Mouse (Mus musculus) forebrain, embryonic 11.5 days (tissue): Measurements from ENCODE around the gene Tstd1. TPM values are rescaled to one million over a fixed set of nuclear protein-coding genes. Genes with fewer than 3 reads are reported as not detected.

ENCODE experiments used
- ATAC-seq: fragments of 200-750 bp; cut with Nextera tagmentation; replicated peaks from 2 replicates; pipeline ENCODE4 v1.8.0; 2017; ENCODE audit warnings: moderate TSS enrichment; ENCODE audit not compliant: low FRiP score
- DNase-seq: peaks from one replicate; pipeline ENCODE4 v3.0.0-alpha.2; 2017; ENCODE audit warnings: low spot score
- H3K27ac ChIP-seq: fragments of 300-500 bp; sonication (generic); 2 replicates; pipeline ENCODE4 v1.5.1; 2014; ENCODE audit warnings: low read depth, low read length
- H3K27me3 ChIP-seq: fragments of 300-500 bp; sonication (generic); 2 replicates; pipeline ENCODE4 v1.6.1; 2014; ENCODE audit warnings: mild to moderate bottlenecking, low read length, mixed read lengths; ENCODE audit not compliant: control insufficient read depth, insufficient read depth
- H3K36me3 ChIP-seq: fragments of 300-500 bp; sonication (generic); 2 replicates; pipeline ENCODE4 v1.6.1; 2014; ENCODE audit warnings: mild to moderate bottlenecking, low read length, moderate library complexity, mixed read lengths; ENCODE audit not compliant: control insufficient read depth, insufficient read depth
- H3K4me1 ChIP-seq: fragments of 300-500 bp; sonication (generic); replicated peaks from 2 replicates; pipeline ENCODE4 v1.6.1; 2014; ENCODE audit warnings: low read length, mixed read lengths; ENCODE audit not compliant: control insufficient read depth, insufficient read depth
- H3K4me2 ChIP-seq: fragments of 300-500 bp; sonication (generic); 2 replicates; pipeline ENCODE4 v1.6.1; 2014; ENCODE audit warnings: low read depth, mild to moderate bottlenecking, low read length, moderate library complexity, mixed read lengths; ENCODE audit not compliant: severe bottlenecking
- H3K4me3 ChIP-seq: fragments of 300-500 bp; sonication (generic); 2 replicates; pipeline ENCODE4 v1.5.1; 2014; ENCODE audit warnings: low read depth, low read length
- H3K9ac ChIP-seq: fragments of 300-500 bp; sonication (generic); 2 replicates; pipeline ENCODE4 v1.6.1; 2014; ENCODE audit warnings: low read length
- H3K9me3 ChIP-seq: fragments of 300-500 bp; sonication (generic); 2 replicates; pipeline ENCODE4 v1.6.1; 2016; ENCODE audit warnings: low read length, mixed read lengths; ENCODE audit not compliant: control insufficient read depth
- WGBS: fragments of 180-500 bp; shearing (Covaris S2); extraction: QIAGEN DNeasy Blood & Tissue Kit; methylation state at CpG from one replicate; pipeline ENCODE4 v1.1.7; 2014; 5-methylcytosine and 5-hydroxymethylcytosine counted together
- polyA plus RNA-seq: library from polyadenylated mRNA; unstranded; fragments of >200 nt; fragmentation: Nextera tagmentation; extraction: Ambion mirVana; gene quantifications from 2 replicates; pipeline ENCODE4 v1.2.1, GENCODE M21; 2014

The Tstd1 gene
- polyA plus RNA-seq, 1 experiment from 2014 or later, result 4.1 TPM

DNA sequence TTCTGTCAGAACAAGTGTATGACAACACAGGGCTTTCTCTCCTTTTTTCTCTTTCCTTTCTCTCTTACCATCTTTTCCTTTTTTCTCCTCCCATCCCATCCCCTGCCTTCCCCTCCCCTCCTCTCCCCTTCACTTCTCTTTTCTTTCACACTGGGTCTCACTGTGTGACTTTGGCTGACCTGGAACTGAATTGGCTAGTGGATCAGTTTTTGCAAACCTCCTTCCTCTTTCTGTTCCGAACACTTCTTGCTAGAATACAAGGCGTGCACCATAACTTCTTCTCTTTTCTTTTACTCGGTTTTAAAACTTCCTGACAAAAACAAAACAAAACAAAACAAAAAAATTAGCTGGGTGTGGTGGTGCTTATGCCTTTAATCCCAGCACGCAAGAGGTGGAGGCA is 47.9 kb downstream of the Tstd1 start:
- no peaks in the 10 kb centered on the region for H3K36me3 ChIP-seq
- H3K27me3 ChIP-seq, result no peaks in the 10 kb centered on the region
- DNase-seq (no peak), ATAC-seq (no peak)
- no peak overlapping the region for H3K27ac ChIP-seq
- H3K9ac ChIP-seq, result no peak overlapping the region
- no peaks in the 10 kb centered on the region for H3K9me3 ChIP-seq
- H3K4me2 ChIP-seq, result no peak overlapping the region
- no peaks in the 10 kb centered on the region for H3K4me1 ChIP-seq
- 91% methylated on average over 4 of the region's 4 CpGs for WGBS
- no peak overlapping the region for H3K4me3 ChIP-seq

DNA sequence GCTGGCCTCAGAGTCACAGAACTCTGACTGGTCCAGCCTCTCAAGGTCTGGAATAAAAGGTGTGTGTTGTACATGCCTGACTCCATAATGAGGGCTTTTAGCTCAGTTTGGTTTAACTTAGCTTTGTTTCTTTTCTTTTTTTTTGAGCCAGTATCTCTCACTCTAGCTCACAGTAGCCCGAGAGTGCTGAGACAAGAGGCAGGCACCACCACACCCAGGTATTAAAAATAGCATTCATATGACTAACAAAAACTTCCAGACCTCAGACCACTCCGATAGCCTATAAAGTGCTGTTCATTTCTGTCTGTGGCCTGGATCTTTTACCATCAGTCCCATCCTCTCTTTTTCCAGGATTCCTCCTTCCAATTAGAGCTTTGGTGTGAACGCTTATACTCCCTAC is 51.0 kb downstream of the Tstd1 start:
- DNase-seq (no peak), ATAC-seq (no peak)
- Histone ChIP-seq H3K27me3 (no peaks in the 10 kb centered on the region), H3K4me3 (no peak overlapping the region), H3K9ac (no peak overlapping the region), H3K27ac (no peak overlapping the region), H3K36me3 (no peaks in the 10 kb centered on the region), H3K9me3 (no peaks in the 10 kb centered on the region), H3K4me1 (no peaks in the 10 kb centered on the region), H3K4me2 (no peak overlapping the region)
- 94% methylated on average over 3 of the region's 3 CpGs for WGBS

Other genes with a start within 250 kb of the Tstd1 start
- 7.3 and 8.2 TPM in 2 replicates for gene Pcp4l1, start 222.6 kb upstream of the Tstd1 start, polyA plus RNA-seq
- 0.17 and 0.23 TPM in 2 replicates for gene Nr1i3, start 204.9 kb upstream of the Tstd1 start, polyA plus RNA-seq
- gene Tomm40l, start 196.4 kb upstream of the Tstd1 start, polyA plus RNA-seq, result 31.6 and 39.2 TPM in 2 replicates
- gene Apoa2, start 193.8 kb upstream of the Tstd1 start, polyA plus RNA-seq, result 1.6 and 1.9 TPM in 2 replicates
- gene Fcer1g, start 184.5 kb upstream of the Tstd1 start, polyA plus RNA-seq, result 18.4 and 18.6 TPM in 2 replicates
- 6.6 and 7.1 TPM in 2 replicates for gene Adamts4, start 168.5 kb upstream of the Tstd1 start, polyA plus RNA-seq
- 257 and 264 TPM in 2 replicates for gene Ndufs2, start 167.5 kb upstream of the Tstd1 start, polyA plus RNA-seq
- 72.3 and 75.5 TPM in 2 replicates for gene B4galt3, start 148.5 kb upstream of the Tstd1 start, polyA plus RNA-seq
- gene Ppox, start 137.7 kb upstream of the Tstd1 start, polyA plus RNA-seq, result 66.3 and 67.6 TPM in 2 replicates
- 110 and 114 TPM in 2 replicates for gene Usp21, start 130.9 kb upstream of the Tstd1 start, polyA plus RNA-seq
- 92.4 and 97.5 TPM in 2 replicates for gene Ufc1, start 123.8 kb upstream of the Tstd1 start, polyA plus RNA-seq
- 46.5 and 46.7 TPM in 2 replicates for gene Dedd, start 89.7 kb upstream of the Tstd1 start, polyA plus RNA-seq
- gene Nit1, start 73.2 kb upstream of the Tstd1 start, polyA plus RNA-seq, result 31.7 and 35.6 TPM in 2 replicates
- 58.4 and 65.7 TPM in 2 replicates for gene Pfdn2, start 73.2 kb upstream of the Tstd1 start, polyA plus RNA-seq
- gene Klhdc9, start 58.1 kb upstream of the Tstd1 start, polyA plus RNA-seq, result 1.7 and 2.3 TPM in 2 replicates
- 0.90 and 1.2 TPM in 2 replicates for gene Nectin4, start 48.8 kb upstream of the Tstd1 start, polyA plus RNA-seq
- gene Arhgap30, start 29.9 kb upstream of the Tstd1 start, polyA plus RNA-seq, result 0.49 and 0.53 TPM in 2 replicates
- 152 and 170 TPM in 2 replicates for gene Usf1, start 7.6 kb upstream of the Tstd1 start, polyA plus RNA-seq
- 12.8 and 13.4 TPM in 2 replicates for gene F11r, start 18.7 kb downstream of the Tstd1 start, polyA plus RNA-seq
- gene Alyref2, start 84.6 kb downstream of the Tstd1 start, polyA plus RNA-seq, result 12.5 and 13.5 TPM in 2 replicates
- gene Itln1, start 116.4 kb downstream of the Tstd1 start, polyA plus RNA-seq, result not detected in 2 replicates
- gene Cd244a, start 140.3 kb downstream of the Tstd1 start, polyA plus RNA-seq, result not detected in 2 replicates
- gene Ly9, start 188.5 kb downstream of the Tstd1 start, polyA plus RNA-seq, result not detected in 2 replicates
- not detected in 2 replicates for gene Slamf7, start 234.2 kb downstream of the Tstd1 start, polyA plus RNA-seq